Mouse (Mus musculus) hindbrain, embryonic 13.5 days (tissue): ENCODE measurements around the gene Gps1. TPM values are rescaled to one million over a fixed set of nuclear protein-coding genes. Genes with fewer than 3 reads are reported as not detected.
"Not testable (repeated sequence)": the region's sequence is repeated elsewhere in the genome, so short reads cannot be mapped to it uniquely, and the experiment has no call there.

Experiments used
- ATAC-seq: fragments of 200-750 bp; cut with Nextera tagmentation; 2 replicates; pipeline ENCODE4 v1.8.0; 2017; ENCODE audit warnings: moderate TSS enrichment; ENCODE audit not compliant: low FRiP score
- H3K27ac ChIP-seq: fragments of 300-500 bp; sonication (generic); 2 replicates; pipeline ENCODE4 v1.5.1; 2015; ENCODE audit warnings: inconsistent platforms, mild to moderate bottlenecking, moderate library complexity
- H3K27me3 ChIP-seq: fragments of 300-500 bp; sonication (generic); 2 replicates; pipeline ENCODE4 v1.6.1; 2015; ENCODE audit warnings: mild to moderate bottlenecking, inconsistent platforms
- H3K36me3 ChIP-seq: fragments of 300-500 bp; sonication (generic); 2 replicates; pipeline ENCODE4 v1.6.1; 2015; ENCODE audit warnings: mild to moderate bottlenecking, inconsistent platforms
- H3K4me1 ChIP-seq: fragments of 300-500 bp; sonication (generic); replicated peaks from 2 replicates; pipeline ENCODE4 v1.6.1; 2015; ENCODE audit warnings: inconsistent platforms
- H3K4me2 ChIP-seq: fragments of 300-500 bp; sonication (generic); 2 replicates; pipeline ENCODE4 v1.6.1; 2015; ENCODE audit warnings: inconsistent platforms, mild to moderate bottlenecking, moderate library complexity
- H3K4me3 ChIP-seq: fragments of 300-500 bp; sonication (generic); 2 replicates; pipeline ENCODE4 v1.5.1; 2015; ENCODE audit warnings: mild to moderate bottlenecking, inconsistent platforms
- H3K9ac ChIP-seq: fragments of 300-500 bp; sonication (generic); 2 replicates; pipeline ENCODE4 v1.6.1; 2015; ENCODE audit warnings: mild to moderate bottlenecking, inconsistent platforms
- H3K9me3 ChIP-seq: fragments of 300-500 bp; sonication (generic); 2 replicates; pipeline ENCODE4 v1.6.1; 2016; ENCODE audit warnings: inconsistent platforms
- WGBS: fragments of 180-500 bp; shearing (Covaris S2); methylation state at CpG from one replicate; pipeline ENCODE4 v1.1.7; 2015; 5-methylcytosine and 5-hydroxymethylcytosine counted together
- polyA plus RNA-seq: library from polyadenylated mRNA; unstranded; fragments of >200 nt; fragmentation: Nextera tagmentation; extraction: Ambion mirVana; gene quantifications from 2 replicates; pipeline ENCODE4 v1.2.1, GENCODE M21; 2015

Gene Gps1
- 265 and 274 TPM in 2 replicates for polyA plus RNA-seq

DNA sequence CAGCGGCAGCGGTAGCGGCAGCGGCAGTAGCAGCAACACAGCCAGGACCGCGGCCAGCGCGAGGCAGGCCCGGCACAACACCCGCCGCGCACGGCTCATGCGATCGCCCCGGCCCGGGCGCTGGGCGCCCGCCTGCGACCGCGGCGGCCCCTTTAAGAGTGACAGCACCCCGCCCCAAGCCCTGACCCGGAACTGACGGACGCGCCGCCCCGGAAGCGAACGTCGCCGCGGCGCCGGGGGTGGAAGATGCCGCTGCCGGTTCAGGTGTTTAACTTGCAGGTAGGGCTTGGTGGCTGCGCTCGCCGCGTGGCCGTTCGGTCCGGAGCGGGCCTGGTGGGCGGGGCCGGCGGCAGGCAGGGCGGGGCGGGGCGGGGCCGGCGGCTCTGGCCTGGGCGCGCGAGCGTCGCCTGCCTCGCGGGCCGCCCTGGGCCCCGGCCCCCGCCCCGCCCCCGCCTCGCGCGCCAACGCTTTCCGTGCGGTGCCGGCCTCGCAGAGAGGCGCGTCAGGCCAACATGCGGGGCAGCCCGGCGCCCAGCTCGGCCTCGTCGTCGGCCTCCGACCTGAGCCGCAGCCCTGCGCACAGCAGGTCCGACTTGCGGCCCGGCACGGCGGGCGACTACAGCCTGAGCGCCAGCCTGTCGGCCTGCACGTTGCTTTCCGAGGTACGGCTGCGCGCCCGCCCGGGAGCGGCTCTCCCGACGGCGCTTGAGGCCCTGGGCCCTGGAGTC, at the start of gene Gps1, which contains the start of gene Rfng:
TSS of gene Gps1 (plus strand) at position 209 of the 728 bp plus-strand sequence.
TSS of gene Rfng (minus strand) at position 144 of the 728 bp plus-strand sequence.
- no peaks in the 10 kb centered on the region for H3K27me3 ChIP-seq
- no peaks in the 10 kb centered on the region for H3K9me3 ChIP-seq
- H3K27ac ChIP-seq = peak within 1 kb of the TSS; percentile 87
- peak within 1 kb of the TSS; percentile 96 for H3K9ac ChIP-seq
- peaks cover 63% of the 10 kb centered on the region for H3K36me3 ChIP-seq
- peak within 1 kb of the TSS; percentile 97 for H3K4me3 ChIP-seq
- peaks cover 29% of the 10 kb centered on the region for H3K4me1 ChIP-seq
- peak within 1 kb of the TSS; percentile 100 for H3K4me2 ChIP-seq
- whole genome bisulfite sequencing = under 1% methylated on average over 91 of the region's 107 CpGs
- ATAC-seq = peak; percentile 82

DNA sequence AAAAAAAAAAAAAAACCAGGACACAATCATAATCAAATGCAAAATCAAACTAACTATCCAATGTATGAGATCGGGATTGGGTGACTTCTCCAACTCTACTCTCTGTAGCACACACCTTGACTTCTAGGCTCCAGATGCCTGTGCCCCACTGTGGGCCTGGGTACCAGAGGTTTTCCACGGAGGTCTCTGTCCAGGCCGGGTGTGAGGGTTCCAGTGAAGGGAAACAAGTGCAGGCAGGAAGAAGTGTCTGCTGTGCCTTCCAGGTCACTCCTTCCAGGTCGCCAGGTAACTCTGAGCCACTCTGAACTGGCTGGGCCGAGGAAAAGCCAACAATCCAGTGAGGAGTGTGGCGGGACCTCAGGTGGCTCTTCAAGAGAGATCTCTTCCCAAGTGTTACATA, 47.6 kb upstream of the Gps1 start:
- ATAC-seq = no peak
- Histone ChIP-seq H3K9me3 (no peaks in the 10 kb centered on the region), H3K4me1 (no peaks in the 10 kb centered on the region), H3K27ac (no peak overlapping the region), H3K4me3 (no peak overlapping the region), H3K27me3 (peaks cover 20% of the 10 kb centered on the region), H3K36me3 (no peaks in the 10 kb centered on the region), H3K9ac (no peak overlapping the region), H3K4me2 (no peak overlapping the region)
- WGBS = 79% methylated on average over 6 of the region's 6 CpGs

DNA sequence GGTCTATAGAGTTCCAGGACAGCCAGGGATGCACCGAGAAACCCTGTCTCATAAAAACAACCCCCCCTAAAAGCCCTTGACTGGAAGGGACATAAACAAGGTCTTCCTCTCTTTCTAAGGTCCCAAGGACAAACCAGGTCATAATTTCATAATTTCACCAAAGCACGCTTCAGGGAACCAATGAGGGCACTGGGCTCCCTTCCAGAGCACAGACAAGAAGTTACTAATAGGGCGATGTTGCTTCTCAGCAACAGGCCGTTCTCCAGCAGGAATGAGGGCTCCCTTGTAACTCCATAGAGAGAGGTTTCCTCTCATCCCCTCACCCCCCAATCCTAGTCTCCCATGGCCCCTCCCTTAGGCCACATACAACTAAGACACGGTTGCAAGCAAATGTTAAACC, 43.1 kb upstream of the Gps1 start:
- no peak overlapping the region for H3K27ac ChIP-seq
- H3K36me3 ChIP-seq = no peaks in the 10 kb centered on the region
- H3K9ac ChIP-seq = no peak overlapping the region
- ATAC-seq = no peak
- H3K4me1 ChIP-seq = no peaks in the 10 kb centered on the region
- no peaks in the 10 kb centered on the region for H3K9me3 ChIP-seq
- 93% methylated on average over 5 of the region's 5 CpGs for WGBS
- H3K27me3 ChIP-seq = no peaks in the 10 kb centered on the region; the same call in 1 of the 2 replicates
- no peak overlapping the region for H3K4me3 ChIP-seq
- no peak overlapping the region for H3K4me2 ChIP-seq

DNA sequence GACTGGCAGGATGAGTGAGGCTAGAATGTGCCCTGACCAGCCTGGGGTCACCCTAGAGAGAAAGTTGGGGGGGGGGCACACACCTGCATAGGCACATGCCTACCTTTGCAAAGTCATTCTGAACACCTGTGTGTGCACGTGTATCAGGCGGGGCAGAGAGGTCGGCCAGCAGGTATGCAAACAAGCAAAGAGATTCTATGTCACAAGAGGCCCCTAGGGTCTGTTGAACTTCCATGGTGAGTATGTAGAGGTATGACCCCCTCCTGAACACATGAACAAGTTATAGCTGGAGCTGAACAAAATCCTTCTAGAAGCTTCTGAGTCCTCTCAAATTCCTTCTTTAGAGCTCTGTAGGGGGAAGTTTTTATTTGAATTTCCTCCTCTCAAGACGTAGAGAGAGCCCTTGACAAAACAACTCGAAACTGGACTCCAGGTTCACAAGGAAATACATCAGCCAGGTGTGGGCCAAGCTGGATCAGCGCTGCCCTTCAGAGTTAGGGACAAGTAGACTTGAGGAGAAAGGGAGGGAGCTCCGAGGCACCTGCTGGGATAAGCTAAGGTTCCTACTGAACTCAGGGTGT, 39.9 kb upstream of the Gps1 start:
- no peaks in the 10 kb centered on the region for H3K4me1 ChIP-seq
- H3K27ac ChIP-seq = no peak overlapping the region
- H3K4me2 ChIP-seq = no peak overlapping the region
- no peaks in the 10 kb centered on the region for H3K9me3 ChIP-seq
- H3K4me3 ChIP-seq = no peak overlapping the region
- no peaks in the 10 kb centered on the region for H3K36me3 ChIP-seq
- no peak overlapping the region for H3K9ac ChIP-seq
- WGBS = 79% methylated on average over 7 of the region's 7 CpGs
- no peak for ATAC-seq
- no peaks in the 10 kb centered on the region; the same call in 1 of the 2 replicates for H3K27me3 ChIP-seq

DNA sequence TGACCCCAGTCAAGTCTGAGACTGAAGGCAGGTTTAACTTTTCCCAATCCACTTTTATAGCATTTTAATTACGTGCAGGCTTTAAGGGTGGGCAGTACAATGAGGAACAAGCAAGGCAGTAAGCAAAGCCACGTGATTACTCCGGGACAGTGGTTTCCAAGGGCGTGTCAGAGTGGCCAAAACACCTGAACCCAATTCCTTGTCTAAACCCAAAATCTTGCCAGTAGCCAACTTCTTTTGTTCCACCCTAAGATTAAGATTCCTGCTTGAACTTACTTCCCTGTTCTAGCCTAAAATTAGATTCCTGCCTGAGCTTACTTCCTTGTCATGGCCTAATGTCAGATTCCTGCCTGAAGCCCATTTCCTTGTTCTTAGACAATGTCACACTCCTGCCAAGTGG, 36.1 kb upstream of the Gps1 start:
- Histone ChIP-seq H3K9me3 (no peaks in the 10 kb centered on the region), H3K4me3 (no peak overlapping the region), H3K9ac (no peak overlapping the region), H3K27me3 (no peaks in the 10 kb centered on the region), H3K4me1 (no peaks in the 10 kb centered on the region), H3K27ac (no peak overlapping the region), H3K36me3 (no peaks in the 10 kb centered on the region), H3K4me2 (no peak overlapping the region)
- WGBS = 87% methylated on average over 4 of the region's 4 CpGs
- no peak for ATAC-seq

DNA sequence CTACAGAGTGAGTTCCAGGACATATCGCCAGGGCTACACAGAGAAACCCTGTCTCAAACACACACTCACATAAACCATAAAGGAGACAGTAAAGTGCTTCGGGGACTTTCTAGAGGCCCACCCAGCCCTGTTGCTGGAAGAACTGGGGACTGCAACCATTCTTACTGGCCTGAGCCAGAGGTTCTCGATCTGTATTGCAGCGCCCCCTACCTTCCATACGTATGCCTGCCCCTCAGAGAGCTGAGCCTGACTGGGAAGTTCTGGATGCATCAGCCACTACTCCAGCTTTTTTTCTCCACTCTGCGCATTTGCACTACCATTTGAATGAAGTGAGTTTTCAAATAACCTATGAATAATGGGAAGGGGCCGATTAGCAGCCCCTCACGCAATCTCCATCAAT, 34.6 kb upstream of the Gps1 start:
- no peaks in the 10 kb centered on the region for H3K36me3 ChIP-seq
- no peaks in the 10 kb centered on the region for H3K9me3 ChIP-seq
- H3K4me3 ChIP-seq = no peak overlapping the region
- no peaks in the 10 kb centered on the region for H3K27me3 ChIP-seq
- 56% methylated on average over 8 of the region's 8 CpGs for WGBS
- no peak overlapping the region for H3K9ac ChIP-seq
- H3K27ac ChIP-seq = no peak overlapping the region
- H3K4me1 ChIP-seq = no peaks in the 10 kb centered on the region
- ATAC-seq = no peak
- H3K4me2 ChIP-seq = no peak overlapping the region

DNA sequence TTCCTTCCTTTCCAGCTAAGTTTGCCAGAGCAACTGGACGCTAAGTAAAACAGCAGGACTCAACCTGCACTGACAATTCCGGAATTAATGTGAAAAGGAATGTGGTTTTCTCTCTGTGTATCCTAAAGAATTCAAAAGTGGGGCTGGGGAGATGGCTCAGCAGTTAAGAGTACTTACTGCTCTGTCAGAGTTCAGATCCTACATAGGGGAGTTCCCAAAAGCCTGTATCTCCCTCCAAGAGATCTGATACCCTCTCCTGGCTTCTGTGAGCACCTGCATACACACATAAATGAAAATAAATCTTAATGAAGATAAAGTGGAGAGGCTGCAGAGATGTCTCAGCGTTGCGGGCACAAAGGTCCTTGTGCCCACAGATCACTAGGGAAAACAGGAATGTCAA, 32.5 kb upstream of the Gps1 start:
- 74% methylated on average over 4 of the region's 4 CpGs for WGBS
- no peaks in the 10 kb centered on the region for H3K36me3 ChIP-seq
- H3K27ac ChIP-seq = no peak overlapping the region
- no peak overlapping the region for H3K4me3 ChIP-seq
- no peak overlapping the region for H3K4me2 ChIP-seq
- no peak for ATAC-seq
- no peaks in the 10 kb centered on the region for H3K4me1 ChIP-seq
- no peaks in the 10 kb centered on the region for H3K9me3 ChIP-seq
- no peak overlapping the region for H3K9ac ChIP-seq
- H3K27me3 ChIP-seq = no peaks in the 10 kb centered on the region

DNA sequence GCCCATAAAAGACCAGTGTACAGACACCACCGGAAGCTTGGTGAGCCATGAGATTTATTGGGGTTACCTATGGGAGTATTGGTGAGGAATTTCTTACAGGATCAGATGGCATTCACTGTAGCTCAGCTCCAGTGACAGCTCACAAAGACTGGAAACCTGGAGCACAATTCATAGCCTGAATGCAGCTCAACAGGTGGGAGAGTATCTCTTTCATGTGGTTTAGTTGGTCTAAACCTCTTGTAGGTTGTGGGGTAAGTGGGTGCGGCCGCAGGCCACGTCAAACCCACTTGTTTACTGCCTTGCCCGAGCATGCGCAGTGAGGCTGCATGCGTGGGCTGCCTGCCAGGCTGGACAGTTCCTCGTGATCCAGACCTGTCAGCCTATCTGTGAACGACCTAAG, 23.8 kb upstream of the Gps1 start:
- no peak for ATAC-seq

DNA sequence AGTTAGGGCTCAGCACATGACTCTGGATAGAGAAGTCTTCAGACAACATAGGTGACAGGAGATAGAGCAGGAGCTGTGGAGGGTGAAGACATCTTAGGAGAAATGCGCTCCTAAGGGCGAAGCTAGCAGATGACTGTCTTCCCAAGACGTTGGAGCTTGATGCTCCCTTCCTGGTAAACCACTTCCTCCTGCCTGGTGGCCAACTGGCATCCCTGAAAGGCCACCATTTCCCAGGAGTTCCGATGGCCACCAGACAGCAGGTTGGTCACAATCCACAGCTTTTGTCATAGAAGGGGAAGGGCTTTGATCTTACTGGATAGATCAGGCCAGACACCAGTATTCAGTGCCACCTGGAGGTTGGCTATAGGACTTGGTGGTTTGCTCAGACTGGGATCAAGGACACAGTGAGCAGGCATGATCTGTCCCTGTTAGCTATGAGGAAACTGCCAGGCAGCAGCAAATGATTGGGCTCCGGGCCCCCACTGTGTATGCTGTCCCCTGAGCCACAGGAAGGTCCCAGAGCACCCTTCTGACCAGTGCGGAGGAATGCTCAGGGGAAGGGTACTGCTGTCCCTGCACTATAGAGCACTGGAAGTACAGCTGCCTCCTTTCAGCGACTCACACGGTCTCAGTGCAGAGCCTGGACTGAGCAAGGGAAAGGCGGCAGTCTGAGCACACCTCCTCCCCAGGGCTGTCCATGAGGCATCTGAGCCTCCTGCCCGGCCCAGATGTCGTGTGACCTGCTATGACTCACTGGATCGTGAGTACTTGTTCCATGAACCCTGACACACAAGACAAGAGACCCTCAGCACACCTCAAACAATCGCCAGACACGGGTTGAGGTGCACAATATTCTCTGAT, 22.0 kb upstream of the Gps1 start:
- no peak overlapping the region for H3K27ac ChIP-seq
- WGBS = 75% methylated on average over 14 of the region's 14 CpGs
- H3K36me3 ChIP-seq = no peaks in the 10 kb centered on the region
- no peak overlapping the region for H3K4me3 ChIP-seq
- H3K4me2 ChIP-seq = no peak overlapping the region
- ATAC-seq = no peak
- 0 out of 2 replicates have a peak, but pooled peaks cover 6% of the 10 kb centered on the region for H3K9me3 ChIP-seq
- no peaks in the 10 kb centered on the region; the same call in 1 of the 2 replicates for H3K4me1 ChIP-seq
- H3K9ac ChIP-seq = no peak overlapping the region
- peaks cover 20% of the 10 kb centered on the region for H3K27me3 ChIP-seq

More for the DNA sequence above, 23.8 kb upstream of the Gps1 start:
- Histone ChIP-seq H3K27me3 (peaks cover 13% of the 10 kb centered on the region), H3K4me3 (no peak overlapping the region), H3K9ac (no peak overlapping the region), H3K4me1 (no peaks in the 10 kb centered on the region; the same call in 1 of the 2 replicates), H3K4me2 (no peak overlapping the region), H3K27ac (no peak overlapping the region), H3K36me3 (no peaks in the 10 kb centered on the region), H3K9me3 (0 out of 2 replicates have a peak, but pooled peaks cover 6% of the 10 kb centered on the region)
- 96% methylated on average over 9 of the region's 9 CpGs for WGBS

DNA sequence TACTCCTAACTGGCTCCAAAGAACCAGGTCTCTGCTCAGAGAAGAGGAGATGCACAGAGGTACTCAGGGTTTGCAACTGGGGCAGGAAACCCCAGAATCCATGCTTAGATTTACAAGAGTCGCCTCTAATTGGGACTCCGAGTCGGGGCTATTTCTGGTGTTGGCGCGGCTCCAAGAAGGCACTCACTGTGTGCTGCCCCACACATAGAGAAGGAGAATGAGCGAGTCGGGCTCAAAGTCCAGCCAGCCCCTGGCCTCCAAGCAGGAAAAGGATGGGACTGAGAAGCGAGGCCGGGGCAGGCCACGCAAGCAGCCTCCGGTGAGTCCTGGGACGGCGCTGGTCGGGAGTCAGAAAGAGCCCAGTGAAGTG, 21.4 kb upstream of the Gps1 start, which contains the start of gene Hmga1b:
TSS of gene Hmga1b (plus strand) at position 123 of the 370 bp plus-strand sequence.
- not testable (repeated sequence) for ATAC-seq

DNA sequence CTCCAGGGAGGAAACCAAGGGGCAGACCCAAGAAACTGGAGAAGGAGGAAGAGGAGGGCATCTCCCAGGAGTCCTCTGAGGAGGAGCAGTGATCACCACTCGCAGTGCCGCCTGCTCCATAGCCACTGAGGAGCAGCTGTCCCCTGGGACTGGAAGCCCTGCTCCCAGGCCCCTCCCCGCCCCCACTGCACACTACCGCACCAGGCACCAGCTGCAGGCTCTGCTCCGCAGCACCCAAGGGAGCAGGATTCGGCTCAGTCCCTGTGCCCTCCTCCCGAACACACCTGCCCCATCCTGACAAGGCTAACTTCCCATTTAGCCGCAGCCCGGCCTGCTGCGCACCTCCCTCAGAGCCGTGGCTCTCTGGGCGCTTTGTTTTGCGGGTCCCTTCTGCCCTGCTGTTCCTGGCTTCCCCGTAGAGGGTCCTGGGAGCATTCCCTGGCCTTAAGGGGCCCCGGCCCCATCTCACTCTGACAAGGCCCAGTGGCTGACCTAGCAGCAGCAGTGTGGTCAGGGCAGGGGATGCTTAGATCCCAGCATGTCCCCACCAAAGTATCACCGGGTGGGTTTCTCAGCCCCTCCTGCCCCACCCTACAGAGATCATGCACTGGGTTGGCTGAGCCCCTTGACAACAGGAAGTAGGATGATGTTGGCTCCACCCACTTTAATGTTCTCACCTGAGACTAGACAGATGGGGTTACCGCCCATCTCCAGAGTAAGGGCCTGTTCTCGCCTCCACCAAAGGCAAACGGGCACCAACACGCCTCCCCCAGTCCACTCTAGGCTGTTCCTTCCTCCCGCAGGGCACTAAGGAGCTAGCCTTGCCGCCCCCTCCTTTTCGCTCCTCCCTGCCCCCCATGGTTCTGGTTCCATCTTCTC, 20.7 kb upstream of the Gps1 start:
- not testable (repeated sequence) for H3K4me1 ChIP-seq, H3K9me3 ChIP-seq, H3K9ac ChIP-seq, H3K27ac ChIP-seq, H3K36me3 ChIP-seq, H3K4me3 ChIP-seq, ATAC-seq
- WGBS = 25% methylated on average over 4 of the region's 23 CpGs
- Histone ChIP-seq H3K27me3 (peaks cover 20% of the 10 kb centered on the region), H3K4me2 (peak overlapping the region; percentile 26; the same call in 1 of the 2 replicates)

More for the DNA sequence above, 21.4 kb upstream of the Gps1 start, which contains the start of gene Hmga1b:
- H3K36me3 ChIP-seq, H3K9me3 ChIP-seq, H3K4me3 ChIP-seq, H3K9ac ChIP-seq, H3K27ac ChIP-seq, H3K4me1 ChIP-seq: not testable (repeated sequence)
- Histone ChIP-seq H3K27me3 (peaks cover 20% of the 10 kb centered on the region), H3K4me2 (peak within 1 kb of the TSS; percentile 26; the same call in 1 of the 2 replicates)
- WGBS = 19% methylated on average over 14 of the region's 14 CpGs
